Mouse (Mus musculus) fibroblast of lung, adult 2 months (primary cell): ENCODE results near the gene Mob3a.

Experiments used
- DNase-seq: peaks from one replicate; pipeline ENCODE4 v3.0.0-alpha.2; 2011; ENCODE audit warnings: low read depth

Mob3a gene

GRCm38 (mm10) chr10:80700038-80700504, 1.7 kb downstream of the Mob3a start:
- DNase-seq: no peak

DNA sequence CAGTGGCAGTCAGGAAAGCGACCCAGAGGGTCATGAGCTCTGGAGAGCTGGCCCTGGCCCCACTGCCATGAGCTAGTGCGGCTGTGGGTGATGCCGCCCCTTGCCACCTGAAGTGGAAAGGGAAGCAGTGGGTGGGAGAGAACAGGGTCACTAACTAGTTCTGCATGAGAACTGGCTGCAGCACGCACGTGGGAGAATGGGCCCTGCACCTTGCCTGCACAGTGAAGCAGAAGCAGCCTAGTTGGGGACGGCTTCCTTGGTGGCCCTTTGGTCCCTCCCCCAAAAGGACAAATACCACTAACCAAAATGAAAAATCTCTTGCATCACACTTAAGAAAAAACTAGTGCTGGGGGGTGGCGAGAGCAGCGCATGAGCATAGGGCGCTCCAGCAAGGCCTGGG, 3.2 kb downstream of the Mob3a start:
- no peak for DNase-seq

DNA sequence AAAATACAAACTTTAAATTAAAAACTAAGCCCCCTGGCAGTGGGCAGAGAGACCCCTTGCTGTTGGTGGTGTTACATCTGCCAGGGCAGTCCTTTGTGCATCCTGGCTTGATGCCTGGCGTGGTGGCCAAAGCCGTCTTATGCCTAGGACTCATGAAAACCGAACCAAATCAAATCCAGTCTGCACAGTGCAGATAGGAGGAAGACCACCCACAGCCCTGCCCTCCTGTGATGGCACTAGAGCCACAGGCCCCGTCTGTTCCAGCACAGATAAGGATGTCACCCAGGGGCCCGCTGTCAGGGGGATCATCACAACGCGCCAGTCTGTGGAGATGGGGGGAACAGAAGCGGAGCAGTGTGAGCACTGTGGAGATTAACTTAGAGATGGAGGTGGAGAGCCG, 4.0 kb downstream of the Mob3a start:
- DNase-seq: no peak

DNA sequence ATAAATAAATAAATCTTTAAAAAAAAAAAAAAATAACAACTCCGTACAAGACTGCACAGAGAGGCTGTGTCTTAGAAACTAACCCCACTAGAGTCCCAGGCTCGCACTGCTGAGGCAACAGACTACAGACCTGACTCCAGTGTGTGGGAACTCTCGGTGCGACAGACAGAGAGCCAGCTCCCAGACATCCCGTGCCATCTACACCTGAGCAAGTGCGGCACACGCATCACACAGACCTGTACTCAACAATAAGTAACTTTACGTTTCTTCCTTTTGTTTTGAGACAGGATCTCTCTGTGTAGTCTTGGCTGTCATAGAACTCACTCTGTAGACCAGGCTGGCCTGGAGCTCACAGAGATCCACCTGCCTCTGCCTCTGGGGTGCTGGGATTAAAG, 4.4 kb downstream of the Mob3a start:
- no peak for DNase-seq

DNA sequence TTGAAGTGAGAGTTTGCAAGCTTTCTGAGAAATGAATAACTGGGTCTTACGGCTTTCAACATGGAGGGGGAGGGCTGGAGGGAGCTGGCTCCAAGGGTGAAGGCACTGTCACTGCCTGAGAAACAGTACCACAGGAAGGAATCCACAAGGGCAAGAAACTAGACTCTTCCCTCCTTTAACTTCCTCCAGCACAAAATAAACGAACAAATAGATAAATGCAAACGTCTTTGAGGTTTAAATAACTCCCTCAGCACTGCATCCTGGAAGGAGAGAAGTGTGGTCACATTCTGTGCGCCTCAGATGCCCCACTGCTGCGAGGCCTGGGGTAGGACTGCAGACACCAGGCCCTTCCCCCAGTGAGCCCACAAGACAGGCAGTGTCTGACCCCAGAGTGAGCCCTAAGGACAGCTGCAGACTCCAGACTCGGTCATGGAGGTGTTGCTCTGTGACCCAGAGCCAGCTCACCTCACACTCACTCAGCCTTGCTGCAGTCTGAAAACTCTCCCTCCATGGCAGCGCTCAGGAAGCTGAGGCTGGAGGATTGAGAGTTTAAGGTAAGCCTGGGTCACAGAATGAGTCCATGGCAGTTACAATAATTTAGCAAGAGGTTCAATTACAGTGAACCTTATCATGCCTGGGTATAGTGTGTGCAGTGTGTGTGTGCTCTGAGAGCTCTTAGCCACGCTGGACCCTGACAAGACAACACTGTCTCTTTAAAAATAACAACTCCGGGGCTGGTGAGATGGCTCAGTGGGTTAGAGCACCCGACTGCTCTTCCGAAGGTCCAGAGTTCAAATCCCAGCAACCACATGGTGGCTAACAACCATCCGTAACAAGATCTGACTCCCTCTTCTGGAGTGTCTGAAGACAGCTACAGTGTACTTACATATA, 5.0 kb downstream of the Mob3a start:
- DNase-seq: no peak

- DNase-seq: no peak
Measured at GRCm38 (mm10) chr10:80695801-80696501, 5.8 kb downstream of the Mob3a start.

GRCm38 (mm10) chr10:80695186-80695585, 6.6 kb downstream of the Mob3a start:
- DNase-seq: no peak

- no peak for DNase-seq
Measured at GRCm38 (mm10) chr10:80694159-80694938, 7.4 kb downstream of the Mob3a start.

- DNase-seq: no peak
Measured at GRCm38 (mm10) chr10:80693401-80694045, 8.3 kb downstream of the Mob3a start.

DNA sequence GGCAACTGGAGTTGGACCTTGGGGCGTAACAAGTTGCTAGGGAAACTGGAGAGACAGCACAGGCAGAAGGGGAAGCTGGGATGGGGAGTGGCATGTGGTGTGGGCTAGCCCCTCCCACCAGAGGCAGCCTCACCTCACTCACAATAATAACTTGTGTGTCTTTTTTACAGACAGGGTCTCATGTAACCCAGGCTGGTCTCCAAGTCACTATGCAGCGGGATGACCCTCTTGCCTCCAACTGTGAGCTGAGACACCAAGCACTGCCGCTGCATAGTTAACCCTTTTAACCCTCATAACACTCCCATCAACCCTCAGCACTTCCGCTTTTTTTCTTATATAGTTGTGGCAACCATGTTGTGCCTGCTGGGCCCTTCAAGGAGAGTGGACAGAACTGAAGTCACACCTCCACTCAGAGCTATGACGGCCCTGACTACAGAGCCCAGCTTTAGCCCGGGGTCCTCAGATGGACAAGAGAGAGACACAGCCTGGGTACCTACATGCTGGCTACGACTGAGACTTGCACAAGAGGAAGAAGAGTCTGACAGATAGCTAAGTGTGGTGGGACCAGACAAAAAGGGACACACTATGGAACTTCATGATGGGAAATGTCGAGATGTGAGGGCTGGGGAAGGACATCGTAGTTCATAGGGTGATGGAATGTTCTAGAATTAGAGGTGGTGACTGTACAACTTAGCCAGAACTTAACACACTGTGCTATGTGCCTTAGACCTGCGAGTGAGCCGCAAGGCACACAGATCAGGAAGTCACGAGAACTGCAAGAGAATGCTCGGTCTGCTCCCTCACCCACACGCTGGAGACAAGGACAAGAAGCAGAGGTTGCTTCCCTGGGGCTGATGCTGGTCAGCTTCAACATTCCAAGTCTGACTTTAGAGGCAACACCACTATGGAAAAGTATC, 9.3 kb downstream of the Mob3a start:
- DNase-seq: no peak

DNA sequence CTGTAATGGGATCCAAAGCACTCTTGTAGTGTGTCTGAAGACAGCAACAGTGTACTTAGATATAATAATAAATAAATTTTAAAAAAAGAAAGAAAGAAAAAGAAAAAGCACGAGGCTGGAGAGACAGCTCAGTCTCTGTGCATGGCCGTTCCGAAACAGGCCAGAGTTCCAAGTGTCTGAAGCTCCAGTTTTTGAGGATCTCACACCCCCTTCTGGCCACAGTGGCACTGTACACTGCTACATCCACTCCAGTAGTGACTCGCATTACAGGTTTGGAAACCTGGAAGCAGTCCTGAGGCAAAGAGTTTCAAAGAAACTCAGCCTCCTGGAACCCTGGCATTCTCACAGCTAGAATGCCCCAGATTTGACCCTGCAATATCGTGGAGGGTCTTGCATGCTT, 13.9 kb downstream of the Mob3a start:
- no peak for DNase-seq

- no peak for DNase-seq
Measured at GRCm38 (mm10) chr10:80686617-80687016, 15.2 kb downstream of the Mob3a start.

DNA sequence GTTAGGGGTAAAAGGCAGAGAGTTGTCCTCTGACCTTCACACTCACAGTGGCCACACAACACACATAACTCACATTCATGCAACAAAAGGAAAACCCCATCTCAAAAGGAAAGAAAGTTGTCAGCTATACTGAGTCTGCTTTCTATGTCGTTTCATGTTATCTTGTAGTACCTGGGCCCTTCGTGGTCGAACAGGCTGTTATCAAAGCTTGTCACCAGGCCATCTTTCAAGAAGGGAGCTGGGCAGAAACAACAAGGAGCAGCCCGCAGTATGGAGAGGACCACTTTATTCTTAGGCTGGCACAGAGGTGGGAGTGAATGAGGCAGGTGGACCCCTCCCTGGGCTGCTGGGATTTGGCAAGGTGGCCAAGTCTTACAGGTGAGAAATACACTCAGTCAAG, 16.8 kb downstream of the Mob3a start:
- DNase-seq: no peak

GRCm38 (mm10) chr10:80684214-80684613, 17.6 kb downstream of the Mob3a start:
- no peak for DNase-seq

- no peak for DNase-seq
Measured at GRCm38 (mm10) chr10:80683647-80684046, 18.1 kb downstream of the Mob3a start.

- no peak for DNase-seq
Measured at GRCm38 (mm10) chr10:80682003-80682402, 19.8 kb downstream of the Mob3a start.

DNA sequence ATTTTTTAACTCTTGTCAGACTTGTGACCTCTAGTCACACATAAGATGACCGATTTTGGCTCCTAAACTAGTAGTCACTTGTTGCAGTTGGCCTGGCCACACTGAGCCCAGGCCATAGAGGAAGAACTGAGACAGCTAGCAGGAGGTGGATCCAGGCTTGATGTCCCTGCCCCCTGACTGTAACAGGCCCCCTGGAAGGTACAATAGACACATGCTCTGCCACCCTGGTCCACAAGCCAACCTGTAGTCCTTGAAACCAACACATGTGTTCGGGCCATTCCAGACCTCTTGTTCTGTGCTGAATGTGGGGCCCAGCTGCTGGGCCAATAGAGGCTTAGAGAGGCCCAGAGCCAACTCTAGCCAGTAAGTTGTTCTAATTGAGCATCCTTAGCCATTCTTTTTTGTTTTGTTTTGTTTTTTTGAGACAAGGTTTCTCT, 21.5 kb downstream of the Mob3a start:
- DNase-seq: no peak

DNA sequence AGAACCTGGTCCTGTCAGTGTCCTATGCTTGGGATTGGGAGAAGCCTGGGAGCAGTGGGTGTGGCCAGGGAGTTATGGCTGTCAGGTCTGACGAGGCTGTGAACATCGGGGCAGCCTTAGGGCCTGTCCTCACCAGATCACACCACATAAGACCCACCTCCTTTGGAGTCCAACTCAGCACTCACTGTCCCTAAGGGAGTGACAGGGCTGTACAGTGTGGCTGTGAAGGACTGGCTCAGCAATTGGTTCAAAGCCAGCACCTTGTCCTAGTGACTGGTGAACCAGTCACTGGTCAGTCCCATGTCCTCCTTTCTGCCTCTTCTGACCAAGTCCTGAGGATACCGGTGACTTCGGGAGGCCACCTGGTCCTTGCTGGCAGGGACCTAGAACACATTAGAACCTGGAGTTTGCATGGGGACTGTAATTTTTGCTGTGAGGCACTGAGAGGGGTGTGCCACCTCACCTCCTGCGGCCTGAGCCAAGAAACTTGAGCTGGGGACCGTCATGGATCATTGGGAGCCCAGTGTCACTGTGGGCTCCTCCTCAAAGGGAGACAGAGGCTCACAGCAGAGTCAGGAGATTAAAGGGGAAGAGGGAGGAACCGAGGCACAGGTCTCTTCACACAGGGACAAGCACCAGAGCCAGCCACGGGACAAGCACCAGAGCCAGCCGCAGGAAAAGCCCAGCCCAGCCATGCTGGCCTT, 22.1 kb downstream of the Mob3a start:
- DNase-seq: no peak

GRCm38 (mm10) chr10:80678601-80679377, 23.0 kb downstream of the Mob3a start:
- DNase-seq: no peak
